Mouse (Mus musculus) megakaryocyte progenitor cell, adult 5-6 weeks (primary cell): ENCODE results near the gene Doc2g. TPM values are rescaled to one million over a fixed set of nuclear protein-coding genes. Genes with fewer than 3 reads are reported as not detected.
A peak's percentile ranks its signal among the peaks of the same experiment; 100 is the strongest.
"Not testable (repeated sequence)": the region's sequence is repeated elsewhere in the genome, so short reads cannot be mapped to it uniquely, and the experiment has no call there.

ENCODE experiments used
- ATAC-seq: replicated peaks from 2 replicates; pipeline ENCODE4 v1.8.0; 2016; ENCODE audit warnings: mild to moderate bottlenecking, moderate TSS enrichment, inconsistent platforms; ENCODE audit not compliant: poor library complexity
- total RNA-seq, 2 experiments: library from RNA; stranded (forward) in 1 of 2; stranded (reverse) in 1 of 2; fragments of 157-497, 149-512 nt in 1 of 2; fragments of 200-1000 nt in 1 of 2; gene quantifications; 2 replicates each; pipeline versions ENCODE4 v1.2.3 to v1.2.4; 2015 to 2017

The Doc2g gene
- total RNA-seq (2015): 1.6 and 2.9 TPM in 2 replicates
- total RNA-seq (2017): 1.3 and 2.9 TPM in 2 replicates

DNA sequence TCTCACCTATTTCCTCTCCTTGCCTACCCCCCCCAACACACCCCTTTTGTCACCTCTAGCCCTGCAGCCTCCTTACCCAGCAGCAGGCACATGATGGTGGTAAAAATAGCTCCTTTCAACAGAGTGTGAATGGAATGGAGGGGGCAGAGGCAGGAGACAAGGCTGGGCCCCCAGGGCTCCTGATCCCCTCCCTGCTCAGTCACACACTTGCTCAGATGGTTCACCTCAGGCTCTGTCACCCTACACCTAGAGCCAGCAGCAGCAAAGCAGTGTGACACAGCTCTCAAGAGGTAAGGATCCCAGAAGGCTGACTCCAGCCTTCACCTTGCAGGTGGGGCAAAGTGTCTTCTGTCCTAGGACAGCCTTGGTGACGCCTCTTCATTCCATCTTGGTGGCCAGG, at the start of gene Doc2g:
TSS of gene Doc2g (plus strand) at position 202 of the 400 bp plus-strand sequence.
- no peak for ATAC-seq

DNA sequence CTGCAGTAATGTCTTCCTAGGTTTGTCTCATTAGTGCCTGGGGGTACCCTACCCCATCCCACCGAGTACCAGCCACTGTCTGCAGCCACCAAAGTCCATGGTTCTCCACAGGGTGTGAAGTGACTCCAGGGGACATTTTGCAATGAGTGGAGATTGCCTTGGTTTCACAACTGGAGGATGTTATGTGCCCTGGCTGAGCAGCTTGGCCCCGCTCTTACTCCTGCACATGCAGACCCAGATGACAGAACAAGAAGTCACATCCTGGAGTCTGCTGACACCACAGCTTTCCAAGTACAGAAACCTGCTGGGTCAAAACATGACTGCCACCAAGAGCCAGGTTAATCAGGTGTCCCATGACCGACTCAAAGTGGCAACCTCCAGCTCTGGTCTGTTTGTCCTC, 48.1 kb upstream of the Doc2g start:
- ATAC-seq: peak; percentile 55; the same call in 1 of the 2 replicates

DNA sequence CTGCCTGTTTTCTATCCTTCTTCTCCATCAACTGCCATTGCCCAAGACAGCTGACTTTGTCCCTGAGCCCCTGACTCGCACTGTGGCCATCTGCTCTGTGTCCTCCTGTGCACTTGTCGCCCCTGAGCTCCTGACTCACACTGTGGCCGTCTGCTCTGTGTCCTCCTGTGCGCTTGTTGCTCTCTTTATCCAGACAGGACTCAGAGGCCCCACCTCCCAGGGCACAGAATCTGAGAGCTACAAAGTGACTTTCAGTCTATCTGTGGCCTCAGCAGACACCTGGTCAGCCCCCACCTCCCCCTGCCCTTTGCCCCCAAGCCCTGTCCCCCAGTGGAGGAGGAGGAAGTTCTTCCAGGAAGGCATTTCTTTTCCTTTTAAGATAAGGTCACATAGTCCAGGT, 47.3 kb upstream of the Doc2g start:
- ATAC-seq: no peak

GRCm38 (mm10) chr19:3957296-3958036, 45.6 kb upstream of the Doc2g start:
- not testable (repeated sequence) for ATAC-seq

- ATAC-seq: no peak
Measured at GRCm38 (mm10) chr19:3958470-3958869, 44.6 kb upstream of the Doc2g start, which contains the start of gene Aldh3b3. TSS of gene Aldh3b3 (plus strand) at chr19:3958645.

DNA sequence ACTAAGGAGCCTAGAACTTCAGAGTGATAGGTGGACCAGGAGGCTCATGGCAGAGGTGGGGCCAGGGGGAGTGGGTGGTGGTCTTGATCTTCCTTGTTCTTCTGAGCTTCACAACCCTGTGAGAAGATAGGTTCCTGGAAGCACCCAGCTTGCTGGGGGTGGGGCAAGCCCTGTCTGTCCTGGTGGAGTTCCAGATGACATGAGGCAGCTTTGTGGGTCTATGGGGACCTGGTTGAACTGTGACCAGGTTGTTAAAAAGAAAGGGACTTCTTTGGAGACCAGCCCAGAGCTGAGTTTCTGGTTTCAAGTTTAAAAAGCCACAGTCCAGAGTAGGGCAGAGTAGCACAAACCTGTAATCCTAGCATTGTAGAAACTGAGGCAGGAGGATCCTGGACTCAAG, 44.1 kb upstream of the Doc2g start:
- ATAC-seq: no peak

- no peak for ATAC-seq
Measured at GRCm38 (mm10) chr19:3960211-3960610, 42.9 kb upstream of the Doc2g start.

DNA sequence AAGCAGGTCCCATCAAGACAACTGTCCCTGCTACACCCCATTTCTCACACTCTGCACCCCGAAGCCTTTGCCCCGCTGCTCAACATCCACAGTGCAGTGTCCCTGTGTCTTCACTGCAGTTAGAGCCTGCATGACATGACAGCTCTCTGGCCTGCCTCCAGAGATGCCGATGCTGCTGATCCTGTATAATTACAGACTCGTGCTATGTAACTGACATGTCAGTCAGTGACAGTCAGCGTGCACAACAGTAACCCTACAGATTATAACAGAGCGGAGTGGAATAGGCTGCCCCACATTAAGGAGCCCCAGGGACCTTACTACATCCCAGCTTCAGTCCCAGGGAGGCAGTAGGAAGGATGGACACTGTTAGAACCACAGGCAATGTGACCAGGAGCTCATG, 41.3 kb upstream of the Doc2g start:
- ATAC-seq: not testable (repeated sequence)

DNA sequence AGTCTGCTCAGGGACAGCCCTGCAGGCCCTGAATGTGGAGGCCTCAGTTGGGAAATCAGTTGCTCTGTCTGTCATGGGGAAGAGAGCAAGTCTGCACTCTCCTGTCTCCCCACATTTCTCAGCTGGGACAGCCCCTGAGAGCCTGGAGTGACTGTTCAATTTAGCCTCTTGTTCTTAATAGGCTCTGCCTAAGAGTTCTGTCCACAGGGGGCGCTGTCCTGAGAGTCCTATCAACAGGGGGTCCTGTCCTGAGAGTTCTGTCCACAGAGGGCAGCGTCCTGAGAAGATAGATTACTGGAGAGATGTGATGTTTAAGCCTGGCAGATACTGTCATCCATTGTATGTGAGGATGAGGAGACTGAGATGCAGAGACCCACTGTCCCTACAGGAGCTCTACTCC, 40.6 kb upstream of the Doc2g start:
- ATAC-seq: peak; percentile 37; the same call in 1 of the 2 replicates

DNA sequence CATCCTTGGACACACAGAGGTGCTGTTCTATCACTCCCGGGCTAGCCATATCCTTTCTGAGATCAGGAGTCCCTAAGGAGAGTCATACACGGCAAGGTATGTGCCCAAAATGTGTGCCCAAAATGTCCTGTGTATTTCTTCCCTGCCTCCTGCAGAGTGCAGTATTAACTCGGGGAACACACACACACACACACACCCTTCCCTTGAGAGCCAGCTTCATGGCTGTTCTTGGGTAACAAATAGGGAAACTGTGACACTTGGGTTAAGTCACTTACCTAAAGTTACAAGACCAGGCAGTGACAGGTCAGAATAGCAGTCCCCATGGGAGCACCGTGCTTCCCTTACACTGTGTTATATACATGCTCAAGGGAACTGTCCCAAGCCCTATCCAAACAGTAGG, 39.1 kb upstream of the Doc2g start:
- ATAC-seq: no peak

DNA sequence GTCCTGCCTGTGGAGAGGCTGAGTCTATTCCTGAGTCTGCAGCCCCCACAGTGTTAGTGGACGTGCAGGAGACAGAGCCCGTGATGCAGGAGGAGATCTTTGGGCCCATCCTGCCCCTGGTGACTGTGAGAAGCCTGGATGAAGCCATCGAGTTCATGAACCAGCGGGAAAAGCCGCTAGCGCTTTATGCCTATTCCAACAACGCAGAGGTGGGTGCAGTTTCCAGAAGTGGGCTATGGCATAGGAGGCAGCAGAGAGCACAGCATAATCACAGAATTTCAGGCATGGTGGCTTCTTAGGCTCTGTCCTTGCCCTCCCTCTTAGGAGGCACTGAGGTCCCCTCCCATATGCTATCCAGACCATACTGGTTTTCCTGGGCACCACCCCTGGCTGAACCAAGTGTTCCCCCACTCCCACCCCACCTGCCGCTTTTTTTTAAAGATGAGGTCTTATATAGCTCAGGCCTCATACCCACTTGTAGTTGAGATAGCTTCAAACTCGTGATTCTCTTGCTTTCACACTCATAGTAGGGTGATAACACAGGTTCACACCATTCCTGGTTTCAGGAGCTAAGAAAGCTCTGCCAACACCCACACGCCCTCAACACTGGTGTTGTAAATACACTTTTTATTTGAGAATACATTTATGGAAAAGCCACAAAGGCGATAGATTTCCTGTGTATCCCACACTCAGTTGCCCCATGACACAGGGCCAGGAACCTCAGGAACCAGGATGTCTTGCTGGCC, 36.6 kb upstream of the Doc2g start:
- ATAC-seq: 0 out of 2 replicates have a peak, but pooled peaks have one; percentile 43

- ATAC-seq: peak; percentile 62
Measured at GRCm38 (mm10) chr19:3967258-3967657, 35.9 kb upstream of the Doc2g start.

DNA sequence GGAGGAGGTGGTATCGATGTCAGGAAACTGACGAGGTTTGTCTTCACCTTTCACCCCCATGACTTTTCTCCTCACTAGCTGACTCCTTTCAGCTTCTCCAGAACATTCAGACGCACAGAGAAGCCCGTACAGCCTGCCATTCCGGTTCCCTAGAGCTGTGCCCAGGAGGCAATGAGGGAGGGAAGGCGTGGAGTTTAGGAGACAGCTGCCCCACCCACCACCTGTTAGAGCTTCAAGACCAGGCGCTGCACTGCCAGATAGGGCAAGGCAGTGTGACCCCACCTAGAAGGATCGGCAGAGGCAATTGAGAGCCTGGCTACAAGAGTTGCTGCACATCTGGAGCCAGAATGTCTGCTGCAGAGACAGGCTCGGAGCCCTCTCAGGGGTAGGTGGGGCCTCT, 30.9 kb upstream of the Doc2g start, which contains the start of gene Aldh3b2:
TSS of gene Aldh3b2 (plus strand) at position 100 of the 400 bp plus-strand sequence.
- ATAC-seq: peak; percentile 68

GRCm38 (mm10) chr19:3974608-3975007, 28.5 kb upstream of the Doc2g start:
- ATAC-seq: not testable (repeated sequence)

DNA sequence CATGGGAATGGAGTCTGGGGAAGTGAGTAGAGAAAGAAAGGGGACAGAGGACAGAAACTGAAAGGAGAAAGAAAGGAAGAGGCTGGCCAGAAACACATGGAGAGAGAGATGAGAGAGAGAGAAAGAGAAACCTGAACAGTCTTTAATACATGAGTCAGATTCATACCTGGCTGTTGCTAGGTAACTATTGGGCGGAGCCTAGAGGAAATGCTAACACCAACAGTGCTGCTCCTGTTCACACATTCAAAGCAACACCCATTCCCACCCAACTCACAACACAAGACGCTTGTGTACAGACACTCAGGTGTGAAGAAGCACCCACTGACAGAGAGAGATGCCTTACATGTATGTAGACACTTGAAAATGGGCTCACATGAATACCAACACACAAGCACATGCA, 27.2 kb upstream of the Doc2g start:
- no peak for ATAC-seq

GRCm38 (mm10) chr19:3980309-3980708, 22.8 kb upstream of the Doc2g start:
- ATAC-seq: peak; percentile 82

DNA sequence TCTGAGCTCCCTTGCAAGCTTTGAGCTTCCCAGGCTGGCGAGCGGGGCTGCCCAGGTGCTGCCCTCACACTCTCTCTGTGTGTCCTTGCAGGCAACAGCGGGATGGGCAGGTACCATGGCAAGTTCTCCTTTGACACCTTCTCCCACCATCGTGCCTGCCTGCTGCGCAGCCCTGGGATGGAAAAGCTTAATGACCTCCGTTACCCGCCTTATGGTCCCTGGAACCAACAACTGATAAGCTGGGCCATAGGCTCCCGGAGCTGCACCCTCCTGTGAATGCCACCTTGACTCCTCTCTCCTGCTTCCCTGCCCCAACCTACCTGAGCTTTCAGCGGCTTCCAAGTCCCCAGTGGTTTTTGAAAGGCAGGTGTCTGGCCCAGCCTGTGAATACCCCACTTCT, 22.2 kb upstream of the Doc2g start:
- ATAC-seq: no peak

DNA sequence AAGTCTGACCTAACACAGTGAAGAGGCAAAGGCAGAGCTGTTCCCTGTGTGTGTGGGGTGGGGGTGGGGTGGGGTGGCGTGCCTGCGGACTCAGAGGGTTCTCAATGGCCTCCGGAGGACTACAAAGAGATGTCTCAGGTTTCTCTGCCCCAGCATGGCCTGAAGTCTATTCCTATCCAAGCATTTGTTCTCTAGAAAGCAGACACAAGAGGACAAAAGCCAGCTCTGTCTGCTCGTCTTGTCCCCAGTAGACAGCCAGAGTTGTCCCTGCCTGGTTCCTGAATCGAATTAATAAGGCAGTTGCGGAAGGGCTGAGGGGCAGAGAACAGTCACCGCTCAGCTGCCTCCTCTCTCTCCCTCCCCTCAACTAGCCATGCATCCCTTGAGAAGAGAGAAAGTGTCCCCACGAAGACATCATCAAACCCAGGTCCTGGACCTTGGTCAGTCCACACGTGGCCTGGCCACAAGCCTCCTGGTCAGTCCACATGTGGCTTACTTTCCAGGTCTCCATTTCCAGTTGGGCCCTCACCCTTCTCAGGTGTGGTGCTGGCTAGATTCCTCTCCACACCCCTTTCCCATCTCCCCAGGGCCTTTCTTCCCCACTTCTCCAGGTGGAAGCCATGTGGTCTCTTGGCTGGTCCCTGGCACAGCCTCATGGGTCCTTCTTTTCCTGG, 19.4 kb upstream of the Doc2g start:
- ATAC-seq: no peak

GRCm38 (mm10) chr19:3985261-3985681, 17.8 kb upstream of the Doc2g start:
- ATAC-seq: no peak

GRCm38 (mm10) chr19:3986334-3986733, 16.8 kb upstream of the Doc2g start, which contains the start of gene Acy3:
TSS of gene Acy3 (plus strand) at chr19:3986570.
- peak; percentile 82 for ATAC-seq

DNA sequence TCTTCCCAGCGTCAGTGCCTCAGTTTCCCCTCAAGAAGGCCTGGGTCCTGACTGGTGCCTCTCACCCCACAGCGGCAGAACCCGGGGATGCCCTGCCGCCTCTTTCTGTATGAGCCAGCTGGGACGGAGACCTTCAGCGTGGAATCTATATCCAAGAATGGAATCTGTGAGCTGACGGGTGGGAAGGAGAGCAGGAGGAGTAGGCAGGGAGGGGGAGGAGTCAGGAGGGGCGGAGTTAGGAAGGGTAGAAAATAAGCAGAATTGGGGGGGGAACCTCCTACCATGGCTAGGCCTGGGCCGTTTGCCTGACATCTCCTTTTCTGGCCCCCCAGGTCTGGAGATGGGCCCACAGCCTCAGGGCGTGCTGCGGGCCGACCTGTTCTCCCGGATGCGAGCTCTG, 15.0 kb upstream of the Doc2g start:
- no peak for ATAC-seq
